ENCODE assay signal across 8 mouse cellular contexts in genomic region chr8:105685796-105686308, GRCm38 (mm10). TPM values are rescaled to one million over a fixed set of nuclear protein-coding genes. Genes with fewer than 3 reads are reported as not detected.
DNase-seq lines count a peak whose midpoint lies in the region; ATAC-seq and TF ChIP-seq lines count a peak whose summit lies in the region.

TSS of gene Carmil2 (plus strand) at chr8:105686274.

- no peak for TF ChIP-seq EP300 in liver, postnatal 0 days (IDR thresholded peaks at IDR 0.05; ENCODE audit: low read depth)

- H3K27ac ChIP-seq in heart, embryonic 14.5 days (replicated peaks in 1 of 2; ENCODE audit: control insufficient read depth in 1 of 2, insufficient read depth in 1 of 2, low read depth in 2 of 2, low read length in 2 of 2), result no peak within 1 kb of the TSS
- H3K27ac ChIP-seq in kidney, postnatal 0 days, result no peak within 1 kb of the TSS
- peak within 1 kb of the TSS; percentile 77 for H3K27ac ChIP-seq in liver, postnatal 0 days (ENCODE audit: low read depth)
- H3K27ac ChIP-seq in neural tube, embryonic 13.5 days (replicated peaks), result no peak within 1 kb of the TSS

- peaks cover 37% of the 10 kb centered on the region for H3K36me3 ChIP-seq in C2C12 (ENCODE audit: control insufficient read depth, insufficient read depth)
- peaks cover 38% of the 10 kb centered on the region for H3K36me3 ChIP-seq in heart, embryonic 14.5 days (ENCODE audit: control insufficient read depth, insufficient read depth, low read length)
- peaks cover 19% of the 10 kb centered on the region for H3K36me3 ChIP-seq in kidney, postnatal 0 days (ENCODE audit: insufficient read depth, low read length)
- H3K36me3 ChIP-seq in liver, postnatal 0 days (replicated peaks; ENCODE audit: insufficient read depth, low read length), result peaks cover 34% of the 10 kb centered on the region
- H3K36me3 ChIP-seq in neural tube, embryonic 13.5 days, result peaks cover 37% of the 10 kb centered on the region

- no peaks in the 10 kb centered on the region for H3K27me3 ChIP-seq in C2C12 (ENCODE audit: control insufficient read depth, insufficient read depth, insufficient read length)
- peaks cover 15% of the 10 kb centered on the region for H3K27me3 ChIP-seq in heart, embryonic 14.5 days (ENCODE audit: control insufficient read depth, insufficient read depth, low read length)
- no peaks in the 10 kb centered on the region for H3K27me3 ChIP-seq in kidney, postnatal 0 days (ENCODE audit: insufficient read depth, low read length)
- H3K27me3 ChIP-seq in liver, postnatal 0 days (ENCODE audit: insufficient read depth, low read length), result no peaks in the 10 kb centered on the region
- H3K27me3 ChIP-seq in neural tube, embryonic 13.5 days, result no peaks in the 10 kb centered on the region

- no peak within 1 kb of the TSS for H3K4me3 ChIP-seq in C2C12 (ENCODE audit: insufficient read depth, poor library complexity, severe bottlenecking)
- peak within 1 kb of the TSS; percentile 2 to 12; a peak in 2 of 4 replicates for H3K4me3 ChIP-seq in heart, embryonic 14.5 days (ENCODE audit: control insufficient read depth in 1 of 2, insufficient read depth in 1 of 2, low read depth in 1 of 2, low read length in 2 of 2)
- H3K4me3 ChIP-seq in kidney, postnatal 0 days (replicated peaks; ENCODE audit: low read depth, low read length), result no peak within 1 kb of the TSS; the same call in 1 of the 2 replicates
- peak within 1 kb of the TSS; percentile 19; the same call in 1 of the 2 replicates for H3K4me3 ChIP-seq in liver, postnatal 0 days (ENCODE audit: low read depth, low read length)
- no peak within 1 kb of the TSS for H3K4me3 ChIP-seq in neural tube, embryonic 13.5 days

- H3K4me2 ChIP-seq in heart, embryonic 14.5 days (ENCODE audit: low read length), result peak within 1 kb of the TSS; percentile 48
- peak within 1 kb of the TSS; percentile 56 for H3K4me2 ChIP-seq in kidney, postnatal 0 days (ENCODE audit: low read length)
- peak within 1 kb of the TSS; percentile 61 for H3K4me2 ChIP-seq in liver, postnatal 0 days (ENCODE audit: low read depth, low read length)
- 0 out of 2 replicates have a peak within 1 kb of the TSS, but pooled peaks have one; percentile 7 for H3K4me2 ChIP-seq in neural tube, embryonic 13.5 days

- no peak within 1 kb of the TSS for H3ac ChIP-seq in C2C12 (ENCODE audit: control insufficient read depth, insufficient read length, low read depth)

- DNase-seq in NIH3T3 (ENCODE audit: low read depth), result peak; percentile 60
- peak; percentile 62 for DNase-seq in embryo, embryonic 9.5 days (ENCODE audit: extremely low spot score)
- peak; percentile 58 for DNase-seq in kidney, postnatal 0 days (ENCODE audit: low spot score)
- DNase-seq in liver, postnatal 0 days, result peak; percentile 81
- DNase-seq in right cerebral cortex, adult 2 months (ENCODE audit: low spot score in 2 of 2), result no peak

- TF ChIP-seq CTCF in C2C12 (IDR thresholded peaks at IDR 0.05; ENCODE audit: control insufficient read depth, insufficient read depth, insufficient read length), result peak; percentile 72
- peak; percentile 81 for TF ChIP-seq CTCF in kidney, postnatal 0 days (IDR thresholded peaks at IDR 0.05; ENCODE audit: low read depth)
- TF ChIP-seq CTCF in liver, postnatal 0 days (IDR thresholded peaks at IDR 0.05; ENCODE audit: low read depth), result peak; percentile 88

- H3K9ac ChIP-seq in heart, embryonic 14.5 days (ENCODE audit: low read length), result peak within 1 kb of the TSS; percentile 52
- peak within 1 kb of the TSS; percentile 42; the same call in 1 of the 2 replicates for H3K9ac ChIP-seq in kidney, postnatal 0 days (ENCODE audit: low read depth, low read length)
- no peak within 1 kb of the TSS; the same call in 1 of the 2 replicates for H3K9ac ChIP-seq in liver, postnatal 0 days (replicated peaks)
- H3K9ac ChIP-seq in neural tube, embryonic 13.5 days, result peak within 1 kb of the TSS; percentile 8; the same call in 1 of the 2 replicates

- H3K79me3 ChIP-seq in C2C12 (ENCODE audit: low read depth), result no peaks in the 10 kb centered on the region

- no peaks in the 10 kb centered on the region for H3K9me3 ChIP-seq in heart, embryonic 14.5 days (ENCODE audit: control insufficient read depth, low read length)
- no peaks in the 10 kb centered on the region for H3K9me3 ChIP-seq in kidney, postnatal 0 days (replicated peaks; ENCODE audit: low read length)
- H3K9me3 ChIP-seq in liver, postnatal 0 days (ENCODE audit: low read length), result no peaks in the 10 kb centered on the region
- no peaks in the 10 kb centered on the region for H3K9me3 ChIP-seq in neural tube, embryonic 13.5 days

- ATAC-seq in heart, embryonic 14.5 days (ENCODE audit: insufficient number of reproducible peaks, insufficient read depth, low FRiP score, low read depth), result no peak
- peak; percentile 75 for ATAC-seq in kidney, postnatal 0 days (replicated peaks; ENCODE audit: low FRiP score, low read depth)
- ATAC-seq in liver, postnatal 0 days, result peak; percentile 73
- peak; percentile 48 for ATAC-seq in neural tube, embryonic 13.5 days (ENCODE audit: low read depth)

- H3K79me2 ChIP-seq in C2C12 (ENCODE audit: control insufficient read depth, insufficient read depth), result no peaks in the 10 kb centered on the region

- 12% methylated on average over 26 of the region's 26 CpGs for WGBS in heart, embryonic 14.5 days
- WGBS in kidney, postnatal 0 days, result 4% methylated on average over 26 of the region's 26 CpGs
- whole genome bisulfite sequencing in liver, postnatal 0 days (ENCODE audit: insufficient replicate concordance), result 4% methylated on average over 21 of the region's 26 CpGs
- WGBS in neural tube, embryonic 13.5 days, result 16% methylated on average over 26 of the region's 26 CpGs

- peaks cover 0 to 10% of the 10 kb centered on the region in 2 experiments; a peak in 1 of 4 replicates for H3K4me1 ChIP-seq in heart, embryonic 14.5 days (ENCODE audit: control insufficient read depth in 2 of 2, insufficient read depth in 2 of 2, low read length in 2 of 2)
- H3K4me1 ChIP-seq in kidney, postnatal 0 days (replicated peaks; ENCODE audit: insufficient read depth, low read length), result no peaks in the 10 kb centered on the region
- 0 out of 2 replicates have a peak, but pooled peaks cover 3% of the 10 kb centered on the region for H3K4me1 ChIP-seq in liver, postnatal 0 days (ENCODE audit: insufficient read depth)
- peaks cover 7% of the 10 kb centered on the region; the same call in 1 of the 2 replicates for H3K4me1 ChIP-seq in neural tube, embryonic 13.5 days (replicated peaks)

TF ChIP-seq in C2C12, 6 proteins besides CTCF, POLR2A, EP300 and RAD21:
- no peak for TF ChIP-seq MAX (IDR thresholded peaks at IDR 0.05)
- TF ChIP-seq FOSL1 (IDR thresholded peaks at IDR 0.05; ENCODE audit: insufficient read depth, low read length, poor library complexity, severe bottlenecking), result no peak
- no peak for TF ChIP-seq MYOD1 (IDR thresholded peaks at IDR 0.05; ENCODE audit: control insufficient read depth, insufficient read length, low read depth)
- TF ChIP-seq USF1 (IDR thresholded peaks at IDR 0.05; ENCODE audit: low read depth), result no peak
- no peak for TF ChIP-seq MYOG (IDR thresholded peaks at IDR 0.05; ENCODE audit: control insufficient read depth, extremely low read depth, insufficient read length)
- TF ChIP-seq CEBPB (IDR thresholded peaks at IDR 0.05; ENCODE audit: low read depth), result no peak

RNA-seq across cellular contexts. Expression of gene Carmil2, which starts in this region (rescaled TPM):
- 0.49 TPM for polyA plus RNA-seq in C2C12 (2012; fragmentation: generic; extraction: Trizol)
- polyA plus RNA-seq in heart, embryonic 14.5 days (2014; fragmentation: Nextera tagmentation; extraction: Ambion mirVana), result 0.36 and 0.41 TPM in 2 replicates
- polyA plus RNA-seq in kidney, postnatal 0 days (2015; fragmentation: Nextera tagmentation; extraction: Ambion mirVana), result 0.28 and 0.45 TPM in 2 replicates
- polyA plus RNA-seq in liver, postnatal 0 days (2015; fragmentation: Nextera tagmentation; extraction: Ambion mirVana), result 0.73 and 0.88 TPM in 2 replicates
- polyA plus RNA-seq in neural tube, embryonic 13.5 days (2015; fragmentation: Nextera tagmentation; extraction: Ambion mirVana), result 16.6 and 20.2 TPM in 2 replicates

Comparison
In these comparisons a context has a peak if more than half of its experiments do, and no peak if none do; other contexts are left out.
1. Peak in DNase-seq, ATAC-seq, H3K9ac ChIP-seq and H3K4me2 ChIP-seq in kidney, postnatal 0 days; RNA of the gene not detected or under 1 TPM.
2. Peak in DNase-seq, ATAC-seq, H3K4me3 ChIP-seq, H3K27ac ChIP-seq and H3K4me2 ChIP-seq in liver, postnatal 0 days; RNA of the gene not detected or under 1 TPM.
3. H3K4me3 ChIP-seq: peak in heart, embryonic 14.5 days (2 of 2); none in C2C12 (single experiment), kidney, postnatal 0 days (single experiment) and neural tube, embryonic 13.5 days (single experiment).
4. DNase-seq: peak in NIH3T3 (single experiment) and embryo, embryonic 9.5 days (single experiment); none in right cerebral cortex, adult 2 months (0 of 2).
5. H3K4me2 ChIP-seq: peak in every context shown above with its lines; median percentile 61 in liver, postnatal 0 days; 56 in kidney, postnatal 0 days; 48 in heart, embryonic 14.5 days; 7 in neural tube, embryonic 13.5 days.
6. Peak in every context shown above with its lines, with median percentiles within 50 percentile points of each other: CTCF ChIP-seq.